Mouse (Mus musculus) Patski (cell line): ENCODE measurements around the gene Six5. TPM values are rescaled to one million over a fixed set of nuclear protein-coding genes. Genes with fewer than 3 reads are reported as not detected.
"Not testable (repeated sequence)": the region's sequence is repeated elsewhere in the genome, so short reads cannot be mapped to it uniquely, and the experiment has no call there.

Source experiments
- ATAC-seq: fragments of 100-300 bp; one replicate; pipeline ENCODE4 v1.8.0; 2021
- CTCF ChIA-PET: fragments of 350-600 bp; sonication (Branson Sonifier 250); formaldehyde crosslinking; loops from one replicate; lab custom pipeline; 2022; ENCODE audit warnings: inconsistent platforms; lab: Charles Lee
- POLR2A ChIA-PET: fragments of 350-600 bp; sonication (Branson Sonifier 250); formaldehyde crosslinking; loops from one replicate; lab custom pipeline; 2022; ENCODE audit warnings: antibody characterized with exemption, inconsistent platforms; lab: Charles Lee
- DNase-seq: peaks from one replicate; pipeline ENCODE4 v3.0.0-alpha.2; 2011; ENCODE audit warnings: low read depth, low spot score
- H3K27me3 ChIP-seq: fragments of 371-371 bp; one replicate; pipeline ENCODE4 v1.5.1; 2021
- CTCF ChIP-seq: fragments of 100-300 bp; IDR thresholded peaks from one replicate; pipeline ENCODE4 v1.5.1; 2021
- in situ Hi-C: fragments of 300-500 bp; cut with MboI; formaldehyde crosslinking; loops from 3 replicates; pipeline ENCODE4 v1.11.1; 2018; ENCODE audit warnings: low pct_unique_long_range_greater_than_20kb, mixed read lengths
- polyA plus RNA-seq: library from polyadenylated mRNA; unstranded; gene quantifications from one replicate; pipeline ENCODE4 v1.2.3, GENCODE M21; 2021

The Six5 gene
- polyA plus RNA-seq, 1 experiment from 2014 or later, result 12.6 TPM

DNA sequence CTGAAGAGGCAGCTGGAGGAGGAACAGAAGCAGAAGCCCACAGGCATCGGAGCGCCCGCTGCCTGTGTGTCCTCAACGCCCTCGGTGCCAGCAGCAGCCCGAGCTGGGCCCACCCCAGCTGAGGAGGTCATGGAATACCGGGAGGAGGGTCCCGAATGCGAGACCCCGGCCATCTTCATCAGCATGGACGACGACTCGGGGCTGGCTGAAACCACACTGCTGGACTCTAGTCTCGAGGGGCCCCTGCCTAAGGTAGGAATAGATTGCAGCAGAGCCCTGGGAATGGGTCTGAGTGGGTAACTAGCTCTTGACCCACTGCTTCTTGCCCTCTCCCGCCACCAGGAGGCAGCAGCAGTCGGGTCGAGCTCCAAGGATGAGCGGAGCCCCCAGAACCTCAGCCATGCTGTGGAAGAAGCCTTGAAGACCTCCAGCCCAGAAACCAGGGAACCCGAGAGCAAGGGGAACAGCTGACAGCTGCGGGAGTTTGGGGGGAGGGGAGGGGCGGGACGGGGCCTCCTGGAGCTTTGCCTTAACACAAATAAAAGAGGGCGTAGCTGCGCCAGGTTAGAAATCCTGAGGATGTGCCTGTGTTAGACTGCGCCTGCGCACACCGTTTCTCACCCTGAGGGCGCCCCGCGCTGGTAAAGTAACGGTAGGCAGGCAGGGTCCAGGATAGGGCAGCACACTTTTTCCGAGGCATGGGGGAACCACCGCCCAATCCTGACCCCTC is 40.2 kb upstream of the Six5 start, which contains the start of gene Rsph6a:
Gene Rsph6a (plus strand): TSS at position 644 of the 730 bp plus-strand sequence.
- no peaks in the 10 kb centered on the region for H3K27me3 ChIP-seq
- ATAC-seq (no peak), DNase-seq (no peak)
- in situ Hi-C loops, result no loop called here
- ChIA-PET CTCF (interaction anchor here (1.3 kb wide), 1 partner anchor 9 kb away, joined by 3 read pairs; no protein-coding TSS in a partner anchor), POLR2A (no interaction called here)
- TF ChIP-seq CTCF, result no peak

- in situ Hi-C loops, result no loop called here
- ATAC-seq (no peak), DNase-seq (no peak)
- no peaks in the 10 kb centered on the region for H3K27me3 ChIP-seq
- POLR2A ChIA-PET, result no interaction called here
- CTCF ChIA-PET, result interaction anchor here (1.3 kb wide), 1 partner anchor 9 kb away, joined by 3 read pairs; no protein-coding TSS in a partner anchor
- no peak for TF ChIP-seq CTCF
Observed at GRCm38 (mm10) chr7:19054777-19055076, 39.7 kb upstream of the Six5 start.

DNA sequence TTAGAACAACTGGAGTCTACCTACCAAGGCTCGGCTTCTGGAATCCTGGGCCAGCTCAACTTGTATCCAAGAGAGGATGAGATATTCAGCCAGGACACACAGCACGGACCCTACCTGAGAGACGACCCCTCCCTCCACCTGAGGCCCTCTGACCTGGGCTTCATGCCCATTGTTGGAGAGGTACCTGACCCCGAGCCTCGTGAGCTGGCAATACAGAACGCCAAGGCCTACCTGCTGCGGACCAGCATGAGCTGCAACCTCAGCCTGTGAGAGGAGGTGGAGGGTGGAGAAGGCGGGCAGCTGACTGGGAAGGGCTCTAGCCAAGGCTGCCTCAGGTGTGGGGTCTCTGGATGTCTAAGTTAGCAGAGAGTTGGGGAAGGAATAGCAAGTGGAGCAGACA is 39.3 kb upstream of the Six5 start:
- CTCF ChIA-PET, result no interaction called here
- POLR2A ChIA-PET, result no interaction called here
- in situ Hi-C loops, result no loop called here
- H3K27me3 ChIP-seq, result no peaks in the 10 kb centered on the region
- no peak for DNase-seq
- no peak for TF ChIP-seq CTCF
- ATAC-seq, result no peak

- DNase-seq (no peak), ATAC-seq (no peak)
- CTCF ChIA-PET, result interaction anchor here (1.3 kb wide), 1 partner anchor 21 kb away, joined by 4 read pairs; no protein-coding TSS in a partner anchor
- no peaks in the 10 kb centered on the region for H3K27me3 ChIP-seq
- in situ Hi-C loops, result no loop called here
- no peak for TF ChIP-seq CTCF
- POLR2A ChIA-PET, result no interaction called here
Observed at GRCm38 (mm10) chr7:19057405-19057804, 37.0 kb upstream of the Six5 start.

DNA sequence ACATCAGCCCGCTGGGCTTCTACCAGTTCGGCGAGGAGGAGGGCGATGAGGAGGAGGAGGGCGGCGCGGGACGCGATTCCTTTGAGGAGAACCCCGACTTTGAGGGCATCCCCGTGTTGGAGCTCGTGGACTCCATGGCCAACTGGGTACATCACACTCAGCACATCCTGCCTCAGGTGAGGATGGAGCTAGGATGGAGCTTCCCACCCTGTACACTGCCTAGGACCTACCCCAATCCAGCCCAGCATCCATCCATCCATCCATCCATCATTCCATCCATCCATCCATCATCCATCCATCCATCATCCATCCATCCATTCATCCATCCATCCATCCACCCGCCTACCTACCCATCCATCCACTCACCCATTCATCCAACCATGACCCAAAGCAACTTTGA is 28.5 kb upstream of the Six5 start:
- TF ChIP-seq CTCF, result no peak
- ATAC-seq (no peak), DNase-seq (no peak)
- H3K27me3 ChIP-seq, result peaks cover 9% of the 10 kb centered on the region
- ChIA-PET POLR2A (no interaction called here), CTCF (interaction anchor here (1.0 kb wide), 1 partner anchor 10 kb away, joined by 4 read pairs; no protein-coding TSS in a partner anchor)
- in situ Hi-C loops, result no loop called here

DNA sequence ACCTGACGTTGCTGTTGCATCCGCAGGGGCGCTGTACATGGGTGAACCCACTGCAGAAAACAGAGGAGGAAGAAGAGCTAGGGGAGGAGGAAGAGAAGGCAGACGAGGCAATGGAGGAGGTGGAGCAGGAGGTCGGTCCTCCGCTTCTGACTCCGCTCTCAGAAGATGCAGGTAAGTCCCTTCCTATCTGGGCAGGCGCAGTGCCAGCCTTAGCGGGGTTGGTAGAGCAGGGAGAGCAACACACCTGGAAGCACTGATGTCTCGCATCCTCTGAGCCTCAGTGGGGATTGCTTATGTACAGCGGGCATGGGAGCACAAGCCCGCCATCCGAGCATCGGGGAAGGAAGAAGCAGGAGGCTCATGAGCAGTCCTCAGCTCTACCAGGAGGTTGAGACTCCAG is 27.3 kb upstream of the Six5 start:
- ChIA-PET CTCF (interaction anchor here (0.8 kb wide), 1 partner anchor 88 kb away, joined by 3 read pairs; no protein-coding TSS in a partner anchor), POLR2A (no interaction called here)
- in situ Hi-C loops, result no loop called here
- DNase-seq, result no peak
- H3K27me3 ChIP-seq, result peaks cover 9% of the 10 kb centered on the region
- ATAC-seq, result peak; percentile 17
- no peak for TF ChIP-seq CTCF

DNA sequence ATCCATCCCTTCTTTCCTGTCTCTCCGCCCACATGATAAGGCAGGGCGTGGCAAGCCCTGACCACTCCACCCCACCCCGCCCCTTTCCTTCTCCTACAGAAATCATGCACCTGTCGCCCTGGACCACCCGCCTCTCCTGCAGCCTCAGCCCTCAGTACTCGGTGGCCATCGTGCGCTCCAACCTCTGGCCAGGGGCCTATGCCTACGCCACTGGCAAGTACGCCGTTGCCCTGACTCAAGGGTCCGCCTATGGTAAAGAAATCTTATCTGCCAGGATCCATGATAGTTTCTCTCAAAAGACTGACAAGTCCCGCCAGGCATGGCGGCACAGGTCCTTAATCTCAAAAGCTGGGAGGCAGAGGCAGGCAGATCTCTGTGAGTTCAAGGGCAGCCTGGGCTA is 26.5 kb upstream of the Six5 start:
- POLR2A ChIA-PET, result no interaction called here
- in situ Hi-C loops, result no loop called here
- ATAC-seq (no peak), DNase-seq (no peak)
- peaks cover 9% of the 10 kb centered on the region for H3K27me3 ChIP-seq
- no peak for TF ChIP-seq CTCF
- CTCF ChIA-PET, result interaction anchor here (0.7 to 13.4 kb wide), 2 partner anchors 8 to 20 kb away, joined by 3 to 238 read pairs; partner anchors contain the start of genes Dmpk and Six5

DNA sequence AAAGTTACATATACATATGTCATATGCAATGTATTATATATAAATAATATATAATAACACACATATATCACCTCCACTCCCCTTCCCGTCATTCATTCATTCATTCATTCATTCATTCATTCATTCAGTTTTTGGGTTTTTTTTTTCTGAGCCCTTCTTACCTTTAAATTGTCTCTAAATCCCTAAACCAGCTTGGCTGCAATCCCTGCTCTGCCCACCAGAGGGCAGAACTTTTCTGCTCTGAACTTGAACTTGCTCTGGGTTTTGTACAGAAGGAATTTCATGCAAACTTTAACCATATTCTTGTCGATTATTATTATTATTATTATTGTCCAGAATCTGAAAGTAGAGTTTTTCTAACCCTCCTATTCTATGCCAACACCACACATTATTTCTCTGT is 25.7 kb upstream of the Six5 start:
- in situ Hi-C loops, result no loop called here
- ChIA-PET POLR2A (no interaction called here), CTCF (interaction anchor here (0.7 to 13.4 kb wide), 4 partner anchors 9 to 73 kb away, joined by 3 to 238 read pairs (median 5); partner anchors contain the start of genes Dmpk and Six5)
- H3K27me3 ChIP-seq, result peaks cover 9% of the 10 kb centered on the region
- peak; percentile 77 for TF ChIP-seq CTCF
- ATAC-seq, result no peak
- no peak for DNase-seq

DNA sequence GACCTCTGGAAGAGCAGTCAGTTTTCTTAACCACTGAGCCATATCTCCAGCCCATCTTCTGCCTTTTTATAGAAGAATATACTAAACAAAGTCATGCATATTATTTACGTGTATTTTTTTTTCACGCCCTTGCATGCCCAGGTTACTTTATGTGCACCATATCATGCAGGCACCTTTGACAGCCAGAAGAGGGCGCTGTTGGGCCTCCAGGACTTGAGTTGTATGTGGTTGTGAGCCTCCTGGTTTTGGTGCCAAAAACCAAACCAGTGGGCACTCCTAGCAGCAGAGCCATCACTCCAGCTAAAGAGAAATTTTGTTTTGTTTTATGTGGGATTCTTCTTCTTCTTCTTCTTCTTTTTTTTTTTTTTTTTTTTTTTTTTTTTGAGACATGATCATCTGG is 24.9 kb upstream of the Six5 start:
- in situ Hi-C loops, result no loop called here
- DNase-seq, result no peak
- ATAC-seq, result no peak
- CTCF ChIA-PET, result interaction anchor here (2.3 to 13.4 kb wide), 2 partner anchors 19 to 45 kb away, joined by 7 to 238 read pairs; partner anchors contain the start of genes Dmpk and Six5
- POLR2A ChIA-PET, result no interaction called here
- peak; percentile 70 for TF ChIP-seq CTCF
- H3K27me3 ChIP-seq, result peaks cover 9% of the 10 kb centered on the region

DNA sequence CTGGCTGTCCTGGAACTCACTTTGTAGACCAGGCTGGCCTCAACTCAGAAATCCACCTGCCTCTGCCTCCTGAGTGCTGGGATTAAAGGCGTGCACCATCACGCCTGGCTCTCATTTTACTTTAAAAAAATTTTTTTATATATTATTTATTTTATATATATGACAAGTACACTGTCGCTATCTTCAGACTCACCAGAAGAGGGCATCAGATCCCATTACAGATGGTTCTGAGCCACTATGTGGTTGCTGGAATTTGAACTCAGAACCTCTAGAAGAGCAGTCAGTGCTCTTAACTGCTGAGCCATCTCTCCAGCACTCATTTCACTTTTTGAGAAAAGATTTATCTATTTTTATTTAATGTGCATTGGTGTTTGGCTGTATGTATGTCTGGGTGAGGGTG is 23.4 kb upstream of the Six5 start:
- in situ Hi-C loops, H3K27me3 ChIP-seq, POLR2A ChIA-PET, ATAC-seq, DNase-seq: not testable (repeated sequence)
- CTCF ChIA-PET, result interaction anchor here (1.1 to 13.4 kb wide), 4 partner anchors 15 to 43 kb away, joined by 3 to 238 read pairs (median 5); partner anchors contain the start of genes Dmpk and Six5

DNA sequence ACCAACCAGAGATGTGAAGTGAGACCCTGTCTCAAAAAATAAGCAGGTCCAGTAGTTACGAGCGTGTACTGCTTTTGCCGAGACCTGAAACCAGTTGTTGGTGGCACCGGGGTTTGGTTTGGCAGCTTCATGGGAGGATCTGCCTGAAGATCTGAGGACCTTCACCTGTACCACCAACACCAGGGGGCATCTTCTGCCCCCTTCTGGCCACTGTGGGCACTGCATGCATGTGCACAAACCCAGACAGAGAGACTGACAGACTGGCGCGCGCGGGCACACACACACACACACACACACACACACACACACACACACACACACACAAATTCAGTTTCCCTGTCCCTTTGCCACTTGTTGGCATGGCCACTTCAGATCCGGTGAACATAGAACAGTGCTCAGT is 20.9 kb upstream of the Six5 start:
- no peak for TF ChIP-seq CTCF
- POLR2A ChIA-PET, result interaction anchor here (1.4 kb wide), 1 partner anchor 18 kb away, joined by 4 read pairs; no protein-coding TSS in a partner anchor
- DNase-seq (no peak), ATAC-seq (no peak)
- in situ Hi-C loops, result no loop called here
- CTCF ChIA-PET, result interaction anchor here (13.4 kb wide), 1 partner anchor 15 kb away, joined by 238 read pairs; the partner anchor contains the start of genes Dmpk and Six5
- no peaks in the 10 kb centered on the region for H3K27me3 ChIP-seq
